8 mouse cellular contexts compared by ENCODE assay signal in the genomic region with DNA sequence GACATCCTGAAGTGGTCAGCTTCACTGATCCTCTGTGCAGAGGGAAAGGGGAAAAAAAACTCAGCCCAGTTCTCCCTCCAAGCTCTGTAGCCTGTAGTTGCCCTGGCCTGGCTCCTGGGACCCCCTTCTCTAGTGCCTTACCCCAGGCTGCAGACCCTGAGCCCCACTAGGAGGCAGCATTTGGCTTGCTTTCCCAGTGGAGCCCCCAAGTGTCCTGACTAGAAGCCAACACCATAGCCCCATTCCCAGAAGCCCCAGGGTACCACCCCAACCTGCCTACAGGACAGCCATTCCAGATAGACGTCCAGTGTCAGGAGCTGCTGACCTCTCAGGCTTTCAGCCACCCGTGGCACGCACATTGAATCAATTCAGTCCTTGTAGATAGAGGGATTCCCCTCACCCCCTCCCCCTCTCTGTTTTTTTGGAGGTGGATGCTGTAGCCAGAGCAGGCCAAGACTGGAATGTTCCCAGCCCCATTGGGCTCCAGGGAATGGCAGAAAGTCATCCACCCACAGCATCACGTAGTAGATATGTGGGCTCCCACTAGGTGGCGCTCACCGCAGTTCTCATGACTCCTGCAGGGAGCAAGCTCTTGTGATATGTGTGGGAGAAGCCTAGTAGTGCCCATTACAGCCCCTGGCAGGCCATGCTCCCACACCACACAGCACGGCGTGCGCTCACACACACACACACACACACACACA. TPM values are rescaled to one million over a fixed set of nuclear protein-coding genes. Genes with fewer than 3 reads are reported as not detected.
DNase-seq lines count a peak whose midpoint lies in the region; ATAC-seq and TF ChIP-seq lines count a peak whose summit lies in the region.

No protein-coding gene starts in this region.

- peaks cover 41% of the 10 kb centered on the region for H3K36me3 ChIP-seq in E14TG2a.4 (ENCODE audit: insufficient read depth, low read length)
- H3K36me3 ChIP-seq in heart, embryonic 16.5 days (ENCODE audit: control insufficient read depth, insufficient read depth) = peaks cover 29% of the 10 kb centered on the region
- H3K36me3 ChIP-seq in lung, embryonic 15.5 days = peaks cover 25% of the 10 kb centered on the region

- 74% methylated on average over 9 of the region's 9 CpGs for WGBS in heart, embryonic 16.5 days
- 59% methylated on average over 8 of the region's 9 CpGs for WGBS in lung, embryonic 15.5 days

- TF ChIP-seq POLR2A in bone marrow macrophage, adult 2 months (IDR thresholded peaks at IDR 0.05; ENCODE audit: borderline replicate concordance, low read depth, low read length) = no peak
- TF ChIP-seq POLR2A in embryonic fibroblast, embryonic 13.5 days (IDR thresholded peaks at IDR 0.05; ENCODE audit: low read depth, low read length) = no peak

- peaks cover 31% of the 10 kb centered on the region for H3K4me1 ChIP-seq in E14TG2a.4 (replicated peaks; ENCODE audit: low read depth, low read length)
- H3K4me1 ChIP-seq in bone marrow macrophage, adult 2 months (ENCODE audit: control insufficient read depth, insufficient read depth, low read length) = no peaks in the 10 kb centered on the region
- no peaks in the 10 kb centered on the region for H3K4me1 ChIP-seq in embryonic fibroblast, embryonic 13.5 days (ENCODE audit: control insufficient read depth, insufficient read depth, low read length)
- H3K4me1 ChIP-seq in heart, embryonic 16.5 days (ENCODE audit: control insufficient read depth, insufficient read depth, low read length) = 0 out of 2 replicates have a peak, but pooled peaks cover 6% of the 10 kb centered on the region
- peaks cover 5% of the 10 kb centered on the region for H3K4me1 ChIP-seq in lung, embryonic 15.5 days

- no peaks in the 10 kb centered on the region for H3K27me3 ChIP-seq in E14TG2a.4 (ENCODE audit: insufficient read depth, low read length)
- no peaks in the 10 kb centered on the region for H3K27me3 ChIP-seq in heart, embryonic 16.5 days (ENCODE audit: control insufficient read depth, insufficient read depth, low read length)
- H3K27me3 ChIP-seq in lung, embryonic 15.5 days = no peaks in the 10 kb centered on the region

- peak; percentile 28; the same call in 1 of the 2 replicates for ATAC-seq in heart, embryonic 16.5 days (replicated peaks; ENCODE audit: extremely low read depth, insufficient read depth, low FRiP score)
- peak; percentile 58; the same call in 1 of the 2 replicates for ATAC-seq in lung, embryonic 15.5 days (ENCODE audit: borderline replicate concordance, extremely low read depth, low FRiP score, low TSS enrichment)

- H3K9me3 ChIP-seq in E14TG2a.4 (ENCODE audit: low read length) = no peaks in the 10 kb centered on the region
- H3K9me3 ChIP-seq in heart, embryonic 16.5 days (replicated peaks; ENCODE audit: control insufficient read depth, low read length) = no peaks in the 10 kb centered on the region
- no peaks in the 10 kb centered on the region for H3K9me3 ChIP-seq in lung, embryonic 15.5 days

- no peak overlapping the region for H3K4me3 ChIP-seq in E14TG2a.4 (replicated peaks; ENCODE audit: low read length)
- no peak overlapping the region for H3K4me3 ChIP-seq in bone marrow macrophage, adult 2 months (ENCODE audit: insufficient read depth, low read length)
- no peak overlapping the region for H3K4me3 ChIP-seq in embryonic fibroblast, embryonic 13.5 days (ENCODE audit: insufficient read depth, low read length)
- no peak overlapping the region for H3K4me3 ChIP-seq in heart, embryonic 16.5 days (ENCODE audit: low read length)
- H3K4me3 ChIP-seq in lung, embryonic 15.5 days = no peak overlapping the region

- no peak overlapping the region for H3K4me2 ChIP-seq in heart, embryonic 16.5 days (ENCODE audit: low read depth, low read length)
- H3K4me2 ChIP-seq in lung, embryonic 15.5 days = no peak overlapping the region

- no peak overlapping the region for H3K27ac ChIP-seq in bone marrow macrophage, adult 2 months (ENCODE audit: insufficient read depth, low read depth, low read length)
- no peak overlapping the region for H3K27ac ChIP-seq in embryonic fibroblast, embryonic 13.5 days (ENCODE audit: insufficient read depth, low read length)
- H3K27ac ChIP-seq in heart, embryonic 16.5 days (ENCODE audit: low read length) = no peak overlapping the region
- no peak overlapping the region for H3K27ac ChIP-seq in lung, embryonic 15.5 days

- peak; percentile 48 for TF ChIP-seq CTCF in E14TG2a.4 (conservative IDR thresholded peaks at IDR 0.05; ENCODE audit: low read length)
- peak; percentile 36 for TF ChIP-seq CTCF in bone marrow macrophage, adult 2 months (IDR thresholded peaks at IDR 0.05; ENCODE audit: low read depth, low read length)
- TF ChIP-seq CTCF in embryonic fibroblast, embryonic 13.5 days (IDR thresholded peaks at IDR 0.05; ENCODE audit: borderline replicate concordance, insufficient read depth, low read length) = peak; percentile 77

- no peak overlapping the region for H3K9ac ChIP-seq in heart, embryonic 16.5 days (ENCODE audit: low read length)
- no peak overlapping the region for H3K9ac ChIP-seq in lung, embryonic 15.5 days

- peak; percentile 93 to 94 for DNase-seq in kidney, postnatal 4 days
- DNase-seq in retina, adult 2 months (ENCODE audit: low read depth, low spot score) = peak; percentile 62
- DNase-seq in thymus, postnatal 36 days = peak; percentile 59 to 70

RNA-seq across cellular contexts. Expression of a gene that starts 28.8 kb away (rescaled TPM):
- polyA plus RNA-seq in bone marrow macrophage, adult 2 months (2012; ENCODE audit: insufficient read depth, insufficient read length, missing spikeins) = 74.3 and 74.9 TPM in 2 replicates
- 83.4 and 92.1 TPM in 2 replicates for polyA plus RNA-seq in embryonic fibroblast, embryonic 13.5 days (2011; ENCODE audit: insufficient read length, low read depth, missing spikeins)
- 18.9 and 20.3 TPM in 2 replicates for polyA plus RNA-seq in heart, embryonic 16.5 days (2015; fragmentation: Nextera tagmentation; extraction: Ambion mirVana)
- polyA plus RNA-seq in lung, embryonic 15.5 days (2015; fragmentation: Nextera tagmentation; extraction: Ambion mirVana) = 26.6 and 29.6 TPM in 2 replicates
